Mouse (Mus musculus) kidney, postnatal 36 days (tissue): ENCODE results near the gene Gtf2b.
A peak's percentile ranks its signal among the peaks of the same experiment; 100 is the strongest.

Source experiments
- DNase-seq, 2 experiments: peaks; one replicate each; pipeline ENCODE4 v3.0.0; 2021 to 2022; ENCODE audit warnings: mixed read lengths in 2 of 2

Gtf2b gene

DNA sequence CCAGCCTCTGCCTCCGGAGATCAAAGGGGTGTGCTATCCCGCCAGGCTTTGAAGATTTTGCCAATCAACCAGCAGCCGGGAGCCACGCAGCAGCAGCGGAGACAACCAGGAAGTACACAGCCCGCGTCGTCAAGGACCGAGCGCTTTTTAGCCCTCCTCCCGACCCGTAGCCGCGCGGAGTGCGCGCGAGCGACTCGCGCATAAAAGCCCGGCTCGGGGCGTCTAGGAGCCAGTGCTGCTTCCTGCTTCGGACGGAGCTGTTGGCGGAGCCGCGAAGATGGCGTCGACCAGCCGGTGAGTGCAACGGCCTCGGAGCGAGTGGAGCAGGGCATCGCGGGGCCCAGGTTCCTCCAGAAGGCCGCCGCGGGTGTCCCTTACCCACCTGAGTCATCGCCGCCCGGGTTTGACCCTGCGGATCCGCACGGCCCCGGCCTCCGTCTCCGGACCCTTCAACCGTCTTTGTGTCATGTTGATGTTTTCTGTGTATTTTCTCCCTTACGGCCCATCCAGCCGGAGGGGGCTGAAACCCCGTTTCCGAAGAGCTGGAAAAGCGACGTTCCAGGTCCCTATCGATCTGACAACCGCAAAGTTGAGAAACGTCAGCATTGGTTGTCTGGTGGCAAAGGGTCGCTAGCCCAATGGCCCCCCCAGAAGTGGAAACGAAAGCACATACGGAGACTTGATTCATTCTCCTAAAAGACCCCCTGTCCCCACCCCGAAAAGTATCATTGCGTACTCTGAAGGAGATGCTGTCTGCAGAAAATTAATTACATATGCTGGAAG is at the start of gene Gtf2b:
Gene Gtf2b, plus strand, starts transcription at position 51 of the 783 bp plus-strand sequence.
- peak; percentile 94 to 96 for DNase-seq

DNA sequence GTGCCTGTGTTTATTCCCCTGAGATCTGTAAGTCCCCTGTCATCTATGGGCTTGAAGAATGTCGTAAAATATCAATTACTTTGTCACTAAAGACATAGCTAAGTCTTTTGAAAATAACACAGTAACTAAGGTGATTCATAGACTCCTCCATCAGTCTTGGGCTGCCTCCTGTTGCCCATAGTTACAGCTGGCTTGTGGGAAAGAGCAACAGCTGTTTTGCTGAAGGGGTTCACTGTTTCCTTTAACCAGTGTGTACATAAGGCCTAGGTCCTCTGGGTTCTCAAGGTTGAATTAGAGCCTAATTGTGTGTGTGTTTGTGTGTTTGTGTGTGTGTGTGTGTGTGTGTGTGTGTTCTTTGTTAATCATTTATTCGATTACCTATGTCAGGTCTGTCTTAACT is 39.4 kb upstream of the Gtf2b start:
- DNase-seq, result no peak

DNA sequence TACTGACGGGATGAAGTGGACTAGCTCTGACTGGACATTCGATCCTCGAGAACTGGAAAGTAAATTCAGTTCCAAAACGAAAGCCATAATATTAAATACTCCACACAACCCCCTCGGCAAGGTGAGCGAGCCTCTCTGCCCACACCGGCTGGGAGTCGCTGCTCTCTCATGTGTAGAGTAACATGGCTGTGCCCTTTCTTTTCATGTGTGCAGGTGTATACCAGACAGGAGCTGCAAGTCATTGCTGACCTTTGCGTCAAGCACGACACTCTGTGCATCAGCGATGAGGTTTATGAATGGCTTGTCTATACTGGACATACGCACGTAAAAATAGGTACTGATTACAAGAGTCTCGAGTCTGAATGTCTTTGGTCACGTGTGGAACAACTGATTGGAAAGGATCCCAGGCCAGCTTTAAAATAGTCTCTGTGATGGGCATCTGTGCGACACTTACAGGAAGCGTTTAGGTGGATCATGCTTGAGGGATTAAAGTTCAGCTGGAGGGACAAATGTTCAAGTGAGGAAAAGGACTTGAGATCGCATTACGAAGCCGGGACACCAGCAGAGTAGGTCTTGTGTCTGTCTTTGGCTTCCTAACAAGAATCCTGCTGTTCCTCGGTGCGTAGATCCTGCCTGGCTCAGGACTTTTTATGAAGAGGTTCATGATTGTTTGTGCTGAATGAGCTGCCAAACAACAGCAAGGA is 38.7 kb upstream of the Gtf2b start:
- no peak for DNase-seq

- DNase-seq, result no peak
These were observed 30.6 kb upstream of the Gtf2b start for GRCm38 (mm10) chr3:142734291-142734690.

DNA sequence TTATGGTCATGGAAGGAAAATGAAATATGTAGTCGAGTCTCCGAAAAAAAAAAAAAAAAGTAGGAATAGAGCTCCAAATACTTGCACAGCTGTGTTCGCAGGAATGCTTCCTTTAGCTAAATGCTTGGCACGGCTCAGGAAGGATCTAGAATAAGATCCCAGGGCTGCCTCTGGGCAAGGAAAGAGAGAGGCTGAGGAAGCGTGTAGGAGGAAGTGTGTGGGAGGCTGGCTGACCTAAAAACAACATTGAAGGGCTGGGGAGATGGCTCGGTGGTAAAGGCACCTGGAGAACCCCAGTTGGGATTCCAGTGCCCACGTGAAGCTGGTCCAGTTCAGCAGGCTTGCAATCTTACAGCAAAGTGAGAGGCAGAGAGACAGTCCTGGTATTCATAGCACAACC is 23.9 kb upstream of the Gtf2b start:
- no peak for DNase-seq

- peak; percentile 71 for DNase-seq
These were observed 20.6 kb upstream of the Gtf2b start for GRCm38 (mm10) chr3:142743973-142744898.

- DNase-seq, result no peak
These were observed 19.8 kb upstream of the Gtf2b start for GRCm38 (mm10) chr3:142745076-142745475.

DNA sequence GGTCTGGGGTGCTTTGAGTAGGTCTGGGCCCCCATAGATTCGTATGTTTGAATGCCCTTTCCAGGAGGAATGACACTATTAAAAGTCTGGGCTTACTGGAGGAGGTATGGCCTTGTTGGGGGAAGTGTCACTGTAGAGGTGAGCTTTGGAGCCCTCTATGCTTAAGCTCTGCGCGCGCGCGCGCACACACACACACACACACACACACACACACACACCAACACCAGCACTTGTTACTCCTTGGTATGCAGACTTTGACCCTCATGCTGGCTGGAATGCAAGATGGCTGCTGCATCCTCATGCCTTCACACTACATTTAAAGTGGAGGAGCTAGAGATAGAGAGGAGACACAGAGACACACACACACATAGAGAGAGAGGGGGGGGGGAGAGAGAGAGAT is 17.2 kb upstream of the Gtf2b start:
- DNase-seq, result peak; percentile 56 to 69

DNA sequence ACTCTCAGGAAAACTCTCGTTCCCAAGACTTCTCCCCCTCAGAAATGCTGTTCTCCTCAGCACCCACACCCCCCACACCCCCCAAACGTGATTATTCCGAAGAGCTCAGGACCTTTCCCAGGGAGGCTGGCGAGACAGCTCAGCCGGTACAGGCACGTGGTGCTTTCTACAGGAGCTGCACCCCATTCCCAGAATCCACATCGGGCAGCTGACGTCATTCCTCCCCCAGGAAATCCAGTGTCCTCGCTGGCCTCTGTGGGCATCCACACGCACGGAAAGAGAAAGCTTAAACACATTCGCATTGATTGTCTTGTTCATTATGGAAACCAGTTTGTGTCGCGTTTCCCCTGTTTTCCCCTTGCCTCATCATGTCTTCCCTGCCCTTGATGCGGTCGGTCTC is 15.7 kb upstream of the Gtf2b start:
- no peak for DNase-seq

DNA sequence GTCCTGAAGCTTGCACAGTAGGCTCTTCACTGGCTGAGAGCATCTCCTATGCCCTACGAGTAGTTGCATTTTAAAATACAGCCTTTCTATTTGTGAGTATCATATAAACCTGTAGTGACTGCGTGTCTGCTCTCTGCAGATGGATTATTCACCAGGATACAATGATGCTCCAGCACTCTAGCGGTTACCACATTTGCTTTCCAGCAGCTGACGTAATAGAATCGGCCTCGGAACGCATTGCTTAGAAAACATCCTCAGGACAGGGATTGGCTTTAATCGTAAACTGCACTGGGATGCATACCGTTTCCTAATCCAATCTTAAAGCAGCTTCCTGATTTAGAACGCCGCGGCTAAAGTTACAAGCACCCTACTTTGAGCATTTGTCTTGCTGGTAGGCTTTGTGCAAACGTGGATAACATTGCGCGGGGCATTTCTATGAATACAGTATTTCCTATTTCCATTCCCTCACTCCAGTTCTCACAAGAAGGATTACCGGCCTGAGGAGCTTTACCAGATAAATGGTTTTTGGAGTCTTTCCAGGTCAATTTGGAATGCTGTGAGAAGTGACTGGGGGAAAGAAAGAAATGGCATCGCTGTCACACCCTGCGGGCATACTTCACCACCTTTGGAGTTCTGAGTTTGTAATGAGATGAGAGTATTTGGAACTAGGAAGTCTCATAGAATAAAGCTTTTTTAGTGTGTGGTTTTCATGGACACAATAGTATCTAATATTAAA is 9.5 kb upstream of the Gtf2b start:
- no peak for DNase-seq

DNA sequence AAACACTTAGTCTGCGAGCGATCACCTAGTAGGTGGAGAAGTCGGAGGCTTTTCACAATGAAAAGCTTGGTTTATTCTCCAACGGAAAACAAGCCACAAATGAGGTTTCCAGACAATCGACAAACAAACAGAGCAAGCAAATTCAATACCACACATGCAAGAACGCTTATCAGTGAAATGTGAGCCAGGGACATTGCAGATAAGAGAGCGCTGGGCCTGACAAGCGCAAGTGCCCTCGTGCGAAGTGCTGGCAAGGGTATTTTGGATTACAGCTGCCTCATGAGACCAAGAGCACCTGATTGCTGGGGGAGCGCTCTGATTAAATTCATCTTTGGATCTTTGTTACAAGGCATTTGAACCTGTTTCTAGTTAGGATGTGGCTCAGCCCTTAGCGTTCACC is 7.0 kb upstream of the Gtf2b start:
- DNase-seq, result no peak

GRCm38 (mm10) chr3:142758593-142758992 is 6.3 kb upstream of the Gtf2b start:
- DNase-seq, result no peak

- DNase-seq, result no peak
These were observed 4.5 kb upstream of the Gtf2b start for GRCm38 (mm10) chr3:142760356-142760755.

GRCm38 (mm10) chr3:142765778-142766165 is 927 bp downstream of the Gtf2b start:
- DNase-seq, result no peak

GRCm38 (mm10) chr3:142768498-142768897 is 3.7 kb downstream of the Gtf2b start:
- DNase-seq, result no peak

DNA sequence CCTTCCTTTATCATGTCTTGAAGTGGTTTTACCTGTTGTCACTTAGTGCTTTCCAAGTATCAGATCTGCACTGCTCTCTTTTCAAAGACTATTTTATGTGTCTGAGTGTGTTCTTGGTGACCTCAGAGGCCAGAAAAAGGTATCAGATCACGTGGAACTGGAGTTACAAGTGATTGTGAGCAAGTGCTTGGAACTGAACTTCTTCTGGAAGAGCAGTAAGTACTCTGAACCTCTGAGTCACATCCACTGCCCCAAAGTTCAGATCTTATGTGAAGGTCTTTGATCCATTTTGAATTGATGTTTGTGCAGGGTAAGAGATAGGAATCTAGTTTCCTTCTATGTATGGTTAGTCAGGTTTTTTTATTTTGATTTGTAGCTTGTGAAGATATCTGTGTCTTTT is 5.7 kb downstream of the Gtf2b start:
- no peak for DNase-seq

- DNase-seq, result no peak
These were observed 8.8 kb downstream of the Gtf2b start for GRCm38 (mm10) chr3:142773538-142774191.

GRCm38 (mm10) chr3:142777227-142777626 is 12.4 kb downstream of the Gtf2b start:
- no peak for DNase-seq

GRCm38 (mm10) chr3:142786423-142787072 is 21.7 kb downstream of the Gtf2b start:
- DNase-seq, result no peak

DNA sequence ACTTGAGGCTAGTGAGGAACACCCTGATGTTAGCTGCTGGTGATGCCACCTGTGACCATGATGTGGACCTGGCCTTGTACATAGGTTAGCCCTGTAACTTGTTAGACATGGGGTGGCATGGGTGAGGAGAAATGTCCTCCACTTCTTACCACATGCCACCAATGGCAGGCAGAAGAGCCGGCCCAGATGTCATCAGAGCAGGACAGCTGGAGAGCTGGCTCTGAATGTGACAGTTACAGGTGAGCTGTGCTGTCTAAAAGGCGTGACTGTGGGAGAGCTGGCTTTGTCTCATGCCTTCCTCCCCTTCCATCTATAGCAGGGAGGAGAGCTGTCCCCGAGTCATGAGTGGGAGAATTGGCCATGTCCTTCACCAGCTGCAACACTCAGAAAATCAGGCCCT is 30.7 kb downstream of the Gtf2b start:
- no peak for DNase-seq

GRCm38 (mm10) chr3:142811582-142811981 is 46.7 kb downstream of the Gtf2b start:
- no peak for DNase-seq
